Mouse (Mus musculus): ENCODE measurements at regions not wholly inside any gene's neighbourhood (a gene's known extent, or its start where the extent isn't known, plus 50 kb on each side); places are given as distances from the start of the nearest gene placed in this dataset.

- Histone ChIP-seq H3K36me3 (ENCODE audit: control insufficient read depth, insufficient read depth, low read length) (no peaks in the 10 kb centered on the region), H3K4me1 (ENCODE audit: control insufficient read depth, insufficient read depth, low read length) (no peaks in the 10 kb centered on the region), H3K27me3 (ENCODE audit: control insufficient read depth, insufficient read depth, low read length) (no peaks in the 10 kb centered on the region), H3K27ac (ENCODE audit: control insufficient read depth, insufficient read depth, low read depth, low read length) (no peak overlapping the region), H3K4me3 (ENCODE audit: control insufficient read depth, low read depth, low read length) (no peak overlapping the region)
- TF ChIP-seq CTCF (IDR thresholded peaks at IDR 0.05; ENCODE audit: control insufficient read depth, insufficient read depth, insufficient replicate concordance, low read depth, low read length) (no peak), POLR2A (IDR thresholded peaks at IDR 0.05; ENCODE audit: control insufficient read depth, low read depth, low read length) (no peak)
These were observed 158.5 kb upstream of the Id4 start for GRCm38 (mm10) chr13:48102576-48102975.

GRCm38 (mm10) chr13:48104766-48105165 lies 156.3 kb upstream of the Id4 start:
- H3K4me1 ChIP-seq (ENCODE audit: control insufficient read depth, insufficient read depth, low read length) = no peaks in the 10 kb centered on the region
- H3K27ac ChIP-seq (ENCODE audit: control insufficient read depth, insufficient read depth, low read depth, low read length) = no peak overlapping the region
- H3K4me3 ChIP-seq (ENCODE audit: control insufficient read depth, low read depth, low read length) = no peak overlapping the region
- H3K36me3 ChIP-seq (ENCODE audit: control insufficient read depth, insufficient read depth, low read length) = no peaks in the 10 kb centered on the region
- no peak for TF ChIP-seq CTCF (IDR thresholded peaks at IDR 0.05; ENCODE audit: control insufficient read depth, insufficient read depth, insufficient replicate concordance, low read depth, low read length)
- TF ChIP-seq POLR2A (IDR thresholded peaks at IDR 0.05; ENCODE audit: control insufficient read depth, low read depth, low read length) = no peak
- no peaks in the 10 kb centered on the region for H3K27me3 ChIP-seq (ENCODE audit: control insufficient read depth, insufficient read depth, low read length)

GRCm38 (mm10) chr13:48106946-48107345 lies 154.1 kb upstream of the Id4 start:
- H3K4me1 ChIP-seq (ENCODE audit: control insufficient read depth, insufficient read depth, low read length) = no peaks in the 10 kb centered on the region
- TF ChIP-seq POLR2A (IDR thresholded peaks at IDR 0.05; ENCODE audit: control insufficient read depth, low read depth, low read length) = no peak
- no peak overlapping the region for H3K27ac ChIP-seq (ENCODE audit: control insufficient read depth, insufficient read depth, low read depth, low read length)
- no peaks in the 10 kb centered on the region for H3K27me3 ChIP-seq (ENCODE audit: control insufficient read depth, insufficient read depth, low read length)
- no peaks in the 10 kb centered on the region for H3K36me3 ChIP-seq (ENCODE audit: control insufficient read depth, insufficient read depth, low read length)
- H3K4me3 ChIP-seq (ENCODE audit: control insufficient read depth, low read depth, low read length) = no peak overlapping the region

GRCm38 (mm10) chr13:48115890-48116289 lies 145.1 kb upstream of the Id4 start:
- Histone ChIP-seq H3K27ac (ENCODE audit: control insufficient read depth, insufficient read depth, low read depth, low read length) (no peak overlapping the region), H3K4me1 (ENCODE audit: control insufficient read depth, insufficient read depth, low read length) (no peaks in the 10 kb centered on the region), H3K36me3 (ENCODE audit: control insufficient read depth, insufficient read depth, low read length) (no peaks in the 10 kb centered on the region), H3K27me3 (ENCODE audit: control insufficient read depth, insufficient read depth, low read length) (no peaks in the 10 kb centered on the region), H3K4me3 (ENCODE audit: control insufficient read depth, low read depth, low read length) (no peak overlapping the region)
- no peak for TF ChIP-seq POLR2A (IDR thresholded peaks at IDR 0.05; ENCODE audit: control insufficient read depth, low read depth, low read length)
- no peak for TF ChIP-seq CTCF (IDR thresholded peaks at IDR 0.05; ENCODE audit: control insufficient read depth, insufficient read depth, insufficient replicate concordance, low read depth, low read length)

GRCm38 (mm10) chr13:48126582-48126981 lies 134.4 kb upstream of the Id4 start:
- H3K27me3 ChIP-seq (ENCODE audit: control insufficient read depth, insufficient read depth, low read length) = no peaks in the 10 kb centered on the region
- TF ChIP-seq CTCF (IDR thresholded peaks at IDR 0.05; ENCODE audit: control insufficient read depth, insufficient read depth, insufficient replicate concordance, low read depth, low read length) (no peak), POLR2A (IDR thresholded peaks at IDR 0.05; ENCODE audit: control insufficient read depth, low read depth, low read length) (no peak)
- no peak overlapping the region for H3K4me3 ChIP-seq (ENCODE audit: control insufficient read depth, low read depth, low read length)
- no peak overlapping the region for H3K27ac ChIP-seq (ENCODE audit: control insufficient read depth, insufficient read depth, low read depth, low read length)
- H3K4me1 ChIP-seq (ENCODE audit: control insufficient read depth, insufficient read depth, low read length) = no peaks in the 10 kb centered on the region
- no peaks in the 10 kb centered on the region for H3K36me3 ChIP-seq (ENCODE audit: control insufficient read depth, insufficient read depth, low read length)

- Histone ChIP-seq H3K27me3 (ENCODE audit: control insufficient read depth, insufficient read depth, low read length) (no peaks in the 10 kb centered on the region), H3K4me3 (ENCODE audit: control insufficient read depth, low read depth, low read length) (no peak overlapping the region), H3K36me3 (ENCODE audit: control insufficient read depth, insufficient read depth, low read length) (no peaks in the 10 kb centered on the region), H3K27ac (ENCODE audit: control insufficient read depth, insufficient read depth, low read depth, low read length) (no peak overlapping the region), H3K4me1 (ENCODE audit: control insufficient read depth, insufficient read depth, low read length) (no peaks in the 10 kb centered on the region)
- no peak for TF ChIP-seq CTCF (IDR thresholded peaks at IDR 0.05; ENCODE audit: control insufficient read depth, insufficient read depth, insufficient replicate concordance, low read depth, low read length)
- TF ChIP-seq POLR2A (IDR thresholded peaks at IDR 0.05; ENCODE audit: control insufficient read depth, low read depth, low read length) = no peak
These were observed 130.3 kb upstream of the Id4 start for GRCm38 (mm10) chr13:48130724-48131123.

- no peak for TF ChIP-seq CTCF (IDR thresholded peaks at IDR 0.05; ENCODE audit: control insufficient read depth, insufficient read depth, insufficient replicate concordance, low read depth, low read length)
- TF ChIP-seq POLR2A (IDR thresholded peaks at IDR 0.05; ENCODE audit: control insufficient read depth, low read depth, low read length) = no peak
- no peak overlapping the region for H3K4me3 ChIP-seq (ENCODE audit: control insufficient read depth, low read depth, low read length)
- no peaks in the 10 kb centered on the region for H3K4me1 ChIP-seq (ENCODE audit: control insufficient read depth, insufficient read depth, low read length)
- no peaks in the 10 kb centered on the region for H3K36me3 ChIP-seq (ENCODE audit: control insufficient read depth, insufficient read depth, low read length)
- H3K27me3 ChIP-seq (ENCODE audit: control insufficient read depth, insufficient read depth, low read length) = no peaks in the 10 kb centered on the region
- H3K27ac ChIP-seq (ENCODE audit: control insufficient read depth, insufficient read depth, low read depth, low read length) = no peak overlapping the region
These were observed 129.3 kb upstream of the Id4 start for GRCm38 (mm10) chr13:48131681-48132080.

GRCm38 (mm10) chr13:48145976-48146375 lies 115.1 kb upstream of the Id4 start:
- H3K4me1 ChIP-seq (ENCODE audit: control insufficient read depth, insufficient read depth, low read length) = no peaks in the 10 kb centered on the region
- TF ChIP-seq POLR2A (IDR thresholded peaks at IDR 0.05; ENCODE audit: control insufficient read depth, low read depth, low read length) (no peak), CTCF (IDR thresholded peaks at IDR 0.05; ENCODE audit: control insufficient read depth, insufficient read depth, insufficient replicate concordance, low read depth, low read length) (no peak)
- no peak overlapping the region for H3K4me3 ChIP-seq (ENCODE audit: control insufficient read depth, low read depth, low read length)
- no peak overlapping the region for H3K27ac ChIP-seq (ENCODE audit: control insufficient read depth, insufficient read depth, low read depth, low read length)
- H3K36me3 ChIP-seq (ENCODE audit: control insufficient read depth, insufficient read depth, low read length) = no peaks in the 10 kb centered on the region
- no peaks in the 10 kb centered on the region for H3K27me3 ChIP-seq (ENCODE audit: control insufficient read depth, insufficient read depth, low read length)
